Mouse (Mus musculus) telencephalon, adult 2 months (tissue): ENCODE results near the gene Elobl.

Source experiments
- DNase-seq: peaks from one replicate; pipeline ENCODE4 v3.0.0-alpha.2; 2011; ENCODE audit warnings: low read depth, low spot score

Gene Elobl

DNA sequence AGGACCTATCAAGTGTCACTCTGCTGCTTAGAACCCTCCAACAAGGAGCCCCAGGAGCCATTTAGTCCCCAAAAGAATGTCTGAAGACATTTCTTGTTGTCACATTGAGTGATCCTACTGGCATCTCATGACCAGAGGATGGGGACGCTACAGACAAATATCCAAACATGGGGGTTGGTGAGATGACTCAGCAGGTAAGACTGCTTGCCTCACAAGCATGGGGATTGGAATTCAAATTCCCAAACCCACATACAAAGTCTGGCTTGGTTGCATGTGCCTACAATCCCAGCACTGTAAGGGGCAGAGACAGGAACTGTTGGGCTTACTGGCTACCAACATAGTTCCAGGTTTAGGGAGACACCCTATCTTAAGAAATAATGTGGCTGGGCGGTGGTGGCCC, 28.8 kb downstream of the Elobl start:
- no peak for DNase-seq

DNA sequence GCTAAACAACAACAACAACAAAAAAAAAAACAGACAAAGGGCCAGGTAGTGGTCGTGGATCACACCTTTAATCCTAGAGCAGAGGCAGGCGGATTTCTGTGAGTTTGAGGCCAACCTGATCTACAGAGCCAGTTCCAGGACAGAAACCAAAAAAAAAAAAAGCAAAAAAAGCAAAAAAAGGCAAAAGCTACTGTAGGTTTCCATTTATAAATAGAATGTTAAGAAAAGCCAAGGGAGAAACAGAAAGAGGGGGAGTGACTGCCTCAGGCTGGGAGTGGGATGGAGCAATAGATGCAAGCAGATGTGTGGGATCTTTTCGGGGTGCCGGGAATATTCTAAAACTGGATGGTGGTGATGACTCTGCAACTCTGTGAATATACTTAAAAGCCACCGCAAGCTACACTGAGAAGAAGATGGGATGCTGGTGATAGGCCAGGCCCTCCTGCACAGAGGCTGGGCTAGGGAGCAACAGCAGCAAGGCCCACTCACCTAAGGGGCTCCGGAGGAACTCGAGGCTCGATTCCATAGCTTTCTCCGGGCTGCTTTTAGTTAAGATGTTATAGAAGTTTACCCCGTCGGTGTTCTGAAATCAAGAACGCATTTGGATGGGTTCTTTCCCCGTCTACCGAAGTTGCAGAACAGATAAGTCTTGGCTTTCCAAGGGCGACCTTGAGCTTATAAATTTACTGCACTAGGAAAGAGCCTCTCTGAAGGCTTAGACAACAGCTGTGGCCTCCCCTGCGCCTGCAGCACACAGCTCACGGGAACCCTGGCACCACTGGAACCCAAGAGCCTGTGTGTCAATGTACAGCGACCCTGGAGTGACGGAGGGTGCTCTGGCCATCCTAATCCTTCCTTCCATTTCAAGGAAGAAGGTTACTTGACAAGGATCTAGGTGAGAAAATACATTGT, 32.4 kb downstream of the Elobl start:
- peak; percentile 91 for DNase-seq

DNA sequence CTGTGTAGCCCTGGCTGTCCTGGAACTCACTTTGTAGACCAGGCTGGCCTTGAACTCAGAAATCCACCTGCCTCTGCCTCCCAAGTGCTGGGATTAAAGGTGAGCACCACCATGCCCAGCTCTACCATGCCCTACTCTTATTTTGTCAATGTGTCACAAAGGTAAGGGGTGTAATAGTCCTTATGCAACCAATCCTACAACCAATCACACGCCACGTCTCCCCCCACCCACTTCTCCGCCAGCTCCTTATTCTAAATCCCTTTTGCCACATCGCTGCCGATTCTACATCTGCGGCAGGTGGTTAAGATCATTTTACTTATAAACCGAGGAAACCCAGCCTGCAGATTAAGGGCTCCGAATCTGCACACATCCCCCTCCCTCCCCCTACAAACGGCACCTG, 33.7 kb downstream of the Elobl start:
- DNase-seq = no peak

DNA sequence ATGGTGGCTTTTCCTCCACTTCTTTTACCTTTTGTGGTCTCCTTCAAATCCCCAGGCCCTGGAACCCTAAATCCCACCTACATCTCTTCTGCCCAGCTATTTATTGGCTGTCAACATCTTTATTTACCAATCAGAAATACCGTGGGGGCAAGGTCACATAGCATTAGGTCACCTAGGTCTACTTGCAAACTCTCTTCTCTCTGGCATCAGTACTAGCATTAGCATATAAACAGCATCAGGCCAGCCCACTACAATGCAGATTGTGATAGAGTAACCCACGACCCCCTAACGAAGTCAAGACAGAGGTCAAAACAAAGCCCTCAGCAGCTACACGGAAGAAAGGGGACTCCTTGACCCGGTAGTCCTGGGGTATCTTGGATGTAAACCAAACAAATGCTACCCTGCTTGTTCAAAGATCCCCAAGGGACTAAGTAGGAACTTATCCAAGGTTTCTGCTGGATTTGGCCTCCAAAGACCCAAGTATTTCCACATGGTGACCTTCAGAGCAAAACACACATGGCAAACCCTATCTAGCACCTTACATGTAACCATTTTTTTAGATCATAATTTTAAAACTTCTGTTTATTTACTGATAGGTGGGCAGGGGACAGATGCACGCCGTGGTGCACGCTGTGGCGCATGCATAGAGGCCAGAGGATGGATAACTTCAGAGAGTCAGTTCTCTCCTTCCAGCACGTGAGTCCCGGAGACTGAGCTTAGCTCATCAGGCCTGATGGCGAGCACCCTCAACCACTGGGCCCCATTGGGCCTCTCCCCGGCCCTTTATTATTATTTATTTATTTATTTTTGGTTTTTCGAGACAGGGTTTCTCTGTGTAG, 34.8 kb downstream of the Elobl start:
- no peak for DNase-seq

DNA sequence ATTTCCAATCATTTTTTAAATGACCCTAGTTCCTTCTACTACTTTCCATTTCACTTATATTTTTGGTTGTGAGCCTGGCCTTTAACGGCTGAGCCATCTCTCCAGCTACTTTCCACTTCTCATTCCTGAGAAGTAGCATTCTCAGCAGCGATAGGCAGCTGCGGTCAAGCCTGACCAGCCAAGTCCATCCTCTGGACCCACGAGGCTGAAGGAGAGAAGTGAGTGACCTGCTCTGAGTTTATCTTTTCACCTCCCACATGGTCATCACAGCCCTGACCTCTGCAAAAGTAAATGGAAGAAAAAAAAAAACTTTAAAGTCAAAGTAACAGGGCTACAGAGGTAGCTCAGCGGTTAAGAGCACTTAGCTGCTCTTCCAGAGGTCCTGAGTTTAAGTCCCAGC, 40.2 kb downstream of the Elobl start:
- no peak for DNase-seq
